Mouse (Mus musculus) embryo, embryonic 11.5 days (tissue): Measurements from ENCODE around the gene Gnai3.

Experiments
- DNase-seq: peaks from one replicate; pipeline ENCODE4 v3.0.0-alpha.2; 2012; ENCODE audit warnings: low read depth, low spot score

The Gnai3 gene

GRCm38 (mm10) chr3:108145534-108146445 lies at the start of gene Gnai3:
TSS of gene Gnai3 (minus strand) at chr3:108146146.
- DNase-seq: peak; percentile 83

DNA sequence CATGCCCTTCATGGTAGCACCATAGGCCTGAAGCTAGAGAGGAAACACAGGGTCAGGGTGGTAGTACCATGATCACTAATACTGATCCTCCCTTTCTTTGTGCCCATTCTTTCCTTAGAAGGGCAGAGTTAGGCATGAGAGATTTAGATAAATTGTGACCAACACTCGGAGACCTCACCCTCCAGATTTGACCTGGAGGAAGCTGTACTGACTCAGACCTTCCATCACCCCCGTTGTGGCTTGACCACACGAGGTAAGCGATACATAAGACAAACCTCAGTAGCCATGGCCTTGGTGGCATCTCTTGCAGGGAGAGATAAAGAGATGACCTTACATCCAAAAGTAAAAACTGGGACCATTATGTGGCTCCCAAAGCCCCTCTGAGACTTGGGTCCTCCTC lies 49.3 kb upstream of the Gnai3 start:
- no peak for DNase-seq

GRCm38 (mm10) chr3:108193686-108194085 lies 47.7 kb upstream of the Gnai3 start:
- DNase-seq: no peak

DNA sequence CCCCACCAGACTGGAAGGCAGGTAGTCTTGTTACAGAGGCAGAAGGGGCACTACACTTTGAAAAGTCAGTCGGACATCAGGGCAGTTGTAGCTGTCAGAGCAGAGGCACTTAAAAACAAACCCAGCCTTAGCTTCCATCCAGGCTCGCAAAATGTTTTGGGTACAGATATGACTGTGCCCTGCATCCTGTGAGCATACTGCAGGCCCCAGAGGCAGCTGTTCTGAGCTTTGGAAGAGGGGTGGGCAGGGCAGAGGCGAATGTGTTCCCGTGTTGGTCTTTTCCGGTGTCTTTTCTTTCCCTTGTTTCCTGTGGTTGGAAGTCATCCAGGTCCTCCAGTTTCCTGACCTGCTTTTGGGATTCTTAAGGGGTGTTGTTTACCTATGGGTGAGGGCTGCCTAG lies 44.0 kb upstream of the Gnai3 start:
- DNase-seq: no peak

DNA sequence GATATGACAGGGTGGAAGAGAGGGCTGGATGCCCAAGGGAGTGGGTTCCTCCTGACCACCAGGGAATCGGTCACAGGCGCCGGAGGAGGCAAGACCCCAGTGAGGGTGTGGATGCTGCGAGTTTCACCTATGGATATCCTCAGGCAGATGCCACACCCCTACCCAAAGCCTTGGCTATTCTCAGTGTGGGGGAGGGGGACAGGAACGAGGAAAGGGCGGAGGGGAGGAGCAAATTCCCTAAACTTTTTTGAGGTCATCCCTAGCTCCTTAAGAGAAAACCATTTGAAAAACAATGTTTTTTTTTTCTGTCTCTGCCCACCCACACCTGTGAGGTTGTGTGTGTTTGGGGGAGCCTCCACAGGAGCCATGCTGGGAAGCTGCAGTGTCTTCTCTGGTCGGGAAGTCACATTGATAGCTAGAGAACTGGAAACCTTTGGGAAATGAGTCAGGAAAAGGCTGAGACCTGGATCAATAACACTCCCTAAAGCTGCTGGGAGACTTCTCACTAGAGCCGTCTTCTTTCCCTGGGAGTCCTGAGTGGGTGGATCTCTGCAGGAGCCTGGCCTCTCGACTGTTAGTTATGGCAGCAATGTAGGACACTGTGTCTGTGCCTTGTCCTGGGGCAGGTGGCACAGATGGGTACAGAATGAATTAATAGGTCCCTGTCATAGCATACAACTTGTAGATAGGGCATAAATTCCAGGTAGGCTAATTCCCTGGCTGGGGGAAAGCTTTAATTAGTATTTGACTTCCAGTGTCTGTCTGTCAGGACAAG lies 43.0 kb upstream of the Gnai3 start:
- DNase-seq: no peak

GRCm38 (mm10) chr3:108187111-108187795 lies 41.3 kb upstream of the Gnai3 start:
- no peak for DNase-seq

- DNase-seq: no peak
These were observed 40.4 kb upstream of the Gnai3 start, which contains the start of gene Amigo1 for GRCm38 (mm10) chr3:108186098-108187047. TSS of gene Amigo1 (plus strand) at chr3:108186335.

GRCm38 (mm10) chr3:108185460-108186097 lies 39.6 kb upstream of the Gnai3 start:
- DNase-seq: no peak

- DNase-seq: no peak
These were observed 38.8 kb upstream of the Gnai3 start for GRCm38 (mm10) chr3:108184742-108185141.

GRCm38 (mm10) chr3:108180514-108180913 lies 34.6 kb upstream of the Gnai3 start:
- DNase-seq: no peak

DNA sequence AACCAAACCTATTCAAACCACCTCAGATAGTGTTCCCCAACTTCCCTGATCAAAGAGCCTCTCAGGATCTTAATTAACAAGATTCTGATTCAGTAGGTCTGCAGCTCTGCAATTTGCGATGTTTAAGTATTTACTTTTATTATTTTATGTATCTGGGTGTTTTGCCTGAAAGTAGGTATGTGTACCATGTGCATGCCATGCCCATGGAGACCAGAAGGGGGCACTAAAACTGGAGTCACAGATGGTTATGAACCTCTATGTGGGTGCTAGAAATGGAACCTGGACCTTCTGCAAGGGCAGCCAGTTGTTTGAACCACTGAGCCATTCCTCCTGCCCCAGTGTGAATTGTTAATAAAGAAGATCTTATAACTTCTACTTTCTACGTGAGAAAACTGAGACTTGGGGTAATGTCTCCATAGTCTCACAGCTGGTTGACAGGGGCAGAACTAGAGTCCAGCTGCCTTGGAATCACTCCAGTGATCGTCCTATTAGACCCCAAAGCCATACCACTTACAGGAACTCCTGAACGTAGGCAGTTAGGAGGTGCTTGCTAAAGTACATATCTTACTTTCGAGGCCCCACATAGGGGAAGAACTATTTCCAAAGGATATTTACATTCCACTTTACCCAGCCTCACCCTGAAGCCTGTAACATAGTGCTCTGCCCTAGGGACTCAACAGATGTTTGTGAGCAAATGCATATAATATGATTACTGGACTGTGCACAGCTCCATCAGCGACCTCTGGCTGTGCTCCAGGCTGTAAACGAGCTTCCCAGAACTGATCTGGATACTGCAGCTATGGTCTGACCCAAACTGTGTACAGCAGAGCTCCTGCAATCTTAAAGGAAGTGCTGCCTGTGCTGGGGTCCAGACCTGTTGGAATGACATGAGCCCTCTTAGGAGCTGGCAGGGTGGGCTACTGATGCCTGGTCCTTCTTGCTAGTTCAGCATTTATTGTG lies 33.1 kb upstream of the Gnai3 start:
- no peak for DNase-seq

DNA sequence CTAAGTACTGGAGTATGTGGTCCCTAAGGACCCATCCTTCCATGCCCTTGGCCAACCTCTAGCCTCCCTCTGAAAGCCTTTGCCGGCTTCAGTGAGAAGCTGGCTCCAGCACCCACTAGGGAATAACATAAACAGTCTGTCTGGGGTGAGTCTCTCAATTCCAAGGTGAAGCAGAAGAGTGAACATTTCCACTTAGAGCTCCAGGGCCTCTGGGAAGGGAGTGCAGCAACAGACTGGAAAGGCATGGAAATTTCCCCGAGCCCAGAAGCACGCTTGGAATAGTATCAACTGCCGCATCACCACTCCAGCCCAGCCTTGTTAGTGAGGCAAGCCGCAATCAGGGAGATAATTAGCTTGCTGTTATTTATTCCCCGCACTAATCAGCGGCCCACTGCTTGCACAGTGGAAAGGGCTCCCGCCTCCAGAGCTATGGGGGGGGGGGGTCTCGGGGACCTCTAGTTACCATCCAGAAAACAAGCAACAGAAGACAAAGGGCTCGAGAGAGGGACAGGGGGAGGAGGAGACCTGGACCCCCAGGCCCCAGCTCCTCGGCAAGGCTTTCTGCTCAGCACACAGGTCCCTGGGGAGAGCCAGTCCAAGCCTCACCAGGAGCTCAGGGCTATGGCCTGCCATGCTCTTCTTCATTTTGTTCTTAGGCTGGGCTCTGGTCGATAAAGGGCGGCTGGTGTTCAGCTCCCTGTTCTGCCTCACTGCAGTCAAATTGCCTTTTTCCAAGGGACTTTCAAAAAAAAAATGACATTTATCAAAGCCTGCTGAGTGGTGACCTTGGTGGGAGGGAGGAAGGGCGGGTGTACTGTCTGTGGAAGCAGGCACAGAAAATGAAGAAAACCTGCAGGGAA lies 29.0 kb upstream of the Gnai3 start:
- no peak for DNase-seq

GRCm38 (mm10) chr3:108169199-108169598 lies 23.3 kb upstream of the Gnai3 start:
- DNase-seq: no peak

DNA sequence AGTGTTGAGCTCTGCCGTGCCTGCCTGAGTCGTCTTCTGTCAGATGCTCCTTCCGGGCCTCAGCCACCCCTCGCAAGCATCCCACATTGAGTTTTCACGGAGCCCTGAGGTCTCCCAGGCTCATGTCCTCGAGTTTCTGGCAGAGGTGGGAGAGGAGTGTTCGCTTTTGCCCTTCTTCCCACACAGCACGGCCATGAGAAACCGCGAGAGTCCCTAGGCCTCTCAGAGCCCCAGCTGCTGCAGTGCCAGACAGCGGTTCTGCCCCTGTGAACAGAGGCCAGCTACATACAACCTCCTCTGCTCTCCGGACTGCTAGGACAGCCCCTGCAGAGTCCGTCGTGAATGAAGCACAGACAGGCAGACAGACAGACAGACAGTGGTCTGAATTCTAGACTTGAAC lies 21.6 kb upstream of the Gnai3 start:
- no peak for DNase-seq

DNA sequence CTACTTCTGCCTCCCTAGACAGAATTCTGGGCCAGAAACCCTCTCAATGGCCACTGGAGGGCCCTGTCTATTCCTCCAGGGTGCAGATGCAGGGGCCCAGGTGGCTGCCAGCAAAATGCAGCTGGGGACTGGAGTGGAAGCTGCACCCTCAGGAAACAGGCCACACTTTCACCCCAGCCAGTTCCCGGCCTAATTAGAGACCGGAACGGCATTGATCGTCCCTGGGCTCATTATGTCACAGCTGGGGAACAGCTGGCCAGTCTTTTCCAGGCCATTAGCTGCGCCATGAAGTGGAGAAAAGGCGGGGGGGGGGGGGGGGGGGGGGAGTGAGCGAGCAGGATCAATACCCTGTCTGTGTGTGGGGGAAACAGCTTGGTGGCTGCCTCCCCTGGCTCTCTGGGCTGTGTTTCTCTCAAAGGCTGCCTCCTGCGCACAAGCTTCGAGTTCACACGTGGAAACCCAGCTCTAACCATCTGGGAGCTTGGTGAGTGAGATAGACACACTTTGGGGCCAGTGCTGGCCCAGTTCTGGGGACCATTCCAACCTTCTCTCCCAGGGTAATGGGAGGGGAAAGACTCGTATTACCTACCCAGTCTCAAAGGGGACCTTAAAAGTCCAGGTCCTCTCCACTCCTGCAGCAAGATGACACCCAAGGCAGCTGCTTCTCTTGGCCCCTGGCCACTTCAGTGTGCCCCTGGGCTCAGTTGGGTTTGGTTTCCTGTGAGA lies 20.7 kb upstream of the Gnai3 start:
- DNase-seq: peak; percentile 63

- no peak for DNase-seq
These were observed 19.8 kb upstream of the Gnai3 start for GRCm38 (mm10) chr3:108165532-108166315.

- DNase-seq: peak; percentile 68
These were observed 18.9 kb upstream of the Gnai3 start for GRCm38 (mm10) chr3:108164807-108165206.
